Mouse (Mus musculus): Measurements from ENCODE around the gene Bhlha15. TPM values are rescaled to one million over a fixed set of nuclear protein-coding genes. Genes with fewer than 3 reads are reported as not detected.

The Bhlha15 gene
- total RNA-seq, 1 experiment from 2014 or later = 0.63 TPM

- no peak for DNase-seq
These were observed 940 bp downstream of the Bhlha15 start for GRCm38 (mm10) chr5:144191026-144191425.

- peak; percentile 36 for DNase-seq
These were observed 2.6 kb downstream of the Bhlha15 start for GRCm38 (mm10) chr5:144192673-144193072.

GRCm38 (mm10) chr5:144194416-144194815, 4.3 kb downstream of the Bhlha15 start:
- no peak for DNase-seq

GRCm38 (mm10) chr5:144195567-144195966, 5.5 kb downstream of the Bhlha15 start:
- no peak for DNase-seq

- DNase-seq = no peak
These were observed 10.5 kb downstream of the Bhlha15 start for GRCm38 (mm10) chr5:144200616-144201015.

GRCm38 (mm10) chr5:144202430-144202829, 12.3 kb downstream of the Bhlha15 start:
- no peak for DNase-seq

- no peak for DNase-seq
These were observed 13.4 kb downstream of the Bhlha15 start for GRCm38 (mm10) chr5:144203398-144203959.

GRCm38 (mm10) chr5:144204303-144204702, 14.2 kb downstream of the Bhlha15 start:
- no peak for DNase-seq

- no peak for DNase-seq
These were observed 14.8 kb downstream of the Bhlha15 start for GRCm38 (mm10) chr5:144204911-144205310.

- DNase-seq = no peak
These were observed 16.0 kb downstream of the Bhlha15 start for GRCm38 (mm10) chr5:144206069-144206468.

GRCm38 (mm10) chr5:144207478-144207877, 17.4 kb downstream of the Bhlha15 start:
- peak; percentile 58 for DNase-seq

GRCm38 (mm10) chr5:144214453-144214852, 24.4 kb downstream of the Bhlha15 start:
- DNase-seq = peak; percentile 82

- DNase-seq = no peak
These were observed 25.9 kb downstream of the Bhlha15 start for GRCm38 (mm10) chr5:144215992-144216391.

GRCm38 (mm10) chr5:144218061-144218460, 28.0 kb downstream of the Bhlha15 start:
- peak; percentile 61 for DNase-seq

- DNase-seq = peak; percentile 43
These were observed 29.2 kb downstream of the Bhlha15 start for GRCm38 (mm10) chr5:144219306-144219705.

GRCm38 (mm10) chr5:144219936-144220335, 29.9 kb downstream of the Bhlha15 start:
- DNase-seq = no peak

- DNase-seq = peak; percentile 63
These were observed 31.2 kb downstream of the Bhlha15 start for GRCm38 (mm10) chr5:144221305-144221704.

- DNase-seq = peak; percentile 72
These were observed 32.9 kb downstream of the Bhlha15 start for GRCm38 (mm10) chr5:144222811-144223502.

- peak; percentile 97 for DNase-seq
These were observed 33.4 kb downstream of the Bhlha15 start, which contains the start of gene Tecpr1 for GRCm38 (mm10) chr5:144223503-144223862. TSS of gene Tecpr1 (minus strand) at chr5:144223615.

GRCm38 (mm10) chr5:144223899-144224816, 34.1 kb downstream of the Bhlha15 start:
- no peak for DNase-seq

GRCm38 (mm10) chr5:144226220-144226619, 36.1 kb downstream of the Bhlha15 start:
- no peak for DNase-seq

- no peak for DNase-seq
These were observed 40.1 kb downstream of the Bhlha15 start for GRCm38 (mm10) chr5:144230216-144230615.

- DNase-seq = no peak
These were observed 41.3 kb downstream of the Bhlha15 start for GRCm38 (mm10) chr5:144231410-144231809.
